Mouse (Mus musculus) forebrain, embryonic 14.5 days (tissue): Measurements from ENCODE around the gene Zbtb7a. TPM values are rescaled to one million over a fixed set of nuclear protein-coding genes. Genes with fewer than 3 reads are reported as not detected.

Experiments
- ATAC-seq: fragments of 200-750 bp; cut with Nextera tagmentation; 2 replicates; pipeline ENCODE4 v1.8.0; 2017; ENCODE audit warnings: mild to moderate bottlenecking, moderate library complexity
- DNase-seq: peaks from one replicate; pipeline ENCODE4 v3.0.0-alpha.2; 2015; ENCODE audit warnings: low spot score
- H3K27ac ChIP-seq: fragments of 300-500 bp; sonication (generic); 2 replicates; pipeline ENCODE4 v1.5.1; 2014; ENCODE audit warnings: low read depth, mild to moderate bottlenecking, control low read depth, low read length, moderate library complexity
- H3K27me3 ChIP-seq: fragments of 300-500 bp; sonication (generic); replicated peaks from 2 replicates; pipeline ENCODE4 v1.6.1; 2014; ENCODE audit warnings: low read length, control low read depth, mixed read lengths; ENCODE audit not compliant: control insufficient read depth, insufficient read depth
- H3K36me3 ChIP-seq: fragments of 300-500 bp; sonication (generic); 2 replicates; pipeline ENCODE4 v1.6.1; 2014; ENCODE audit warnings: low read length, control low read depth; ENCODE audit not compliant: control insufficient read depth, insufficient read depth
- H3K4me1 ChIP-seq: fragments of 300-500 bp; sonication (generic); 2 replicates; pipeline ENCODE4 v1.6.1; 2014; ENCODE audit warnings: antibody characterized with exemption, low read length, control low read depth; ENCODE audit not compliant: control insufficient read depth, insufficient read depth
- H3K4me2 ChIP-seq: fragments of 300-500 bp; sonication (generic); 2 replicates; pipeline ENCODE4 v1.6.1; 2014; ENCODE audit warnings: mild to moderate bottlenecking, control low read depth, low read length
- H3K4me3 ChIP-seq: fragments of 300-500 bp; sonication (generic); 2 replicates; pipeline ENCODE4 v1.5.1; 2014; ENCODE audit warnings: low read depth, low read length, control low read depth
- H3K9ac ChIP-seq: fragments of 300-500 bp; sonication (generic); 2 replicates; pipeline ENCODE4 v1.6.1; 2014; ENCODE audit warnings: mild to moderate bottlenecking, low read length, control low read depth, moderate library complexity
- H3K9me3 ChIP-seq: fragments of 300-500 bp; sonication (generic); replicated peaks from 2 replicates; pipeline ENCODE4 v1.6.1; 2016; ENCODE audit warnings: low read length, control low read depth, mixed read lengths; ENCODE audit not compliant: control insufficient read depth
- WGBS: fragments of 180-500 bp; shearing (Covaris S2); extraction: QIAGEN DNeasy Blood & Tissue Kit; methylation state at CpG from one replicate; pipeline ENCODE4 v1.1.7; 2014; 5-methylcytosine and 5-hydroxymethylcytosine counted together
- polyA plus RNA-seq: library from polyadenylated mRNA; unstranded; fragments of >200 nt; fragmentation: Nextera tagmentation; extraction: Ambion mirVana; gene quantifications from 2 replicates; pipeline ENCODE4 v1.2.1, GENCODE M21; 2014

The Zbtb7a gene
- polyA plus RNA-seq, 1 experiment from 2014 or later = 6.2 TPM

GRCm38 (mm10) chr10:81154313-81154712 is 19.3 kb downstream of the Zbtb7a start:
- DNase-seq (no peak), ATAC-seq (no peak)
- Histone ChIP-seq H3K27ac (no peak overlapping the region), H3K4me3 (no peak overlapping the region), H3K27me3 (no peaks in the 10 kb centered on the region), H3K36me3 (peaks cover 90% of the 10 kb centered on the region), H3K4me2 (no peak overlapping the region), H3K9me3 (no peaks in the 10 kb centered on the region), H3K9ac (peak overlapping the region; percentile 21; the same call in 1 of the 2 replicates), H3K4me1 (no peaks in the 10 kb centered on the region)
- 95% methylated on average over 12 of the region's 12 CpGs for WGBS

GRCm38 (mm10) chr10:81154736-81155135 is 19.7 kb downstream of the Zbtb7a start:
- no peaks in the 10 kb centered on the region for H3K27me3 ChIP-seq
- 85% methylated on average over 6 of the region's 6 CpGs for WGBS
- H3K36me3 ChIP-seq = peaks cover 88% of the 10 kb centered on the region
- no peaks in the 10 kb centered on the region for H3K4me1 ChIP-seq
- no peaks in the 10 kb centered on the region for H3K9me3 ChIP-seq
- H3K27ac ChIP-seq = no peak overlapping the region
- DNase-seq = no peak
- no peak overlapping the region for H3K4me3 ChIP-seq
- no peak overlapping the region for H3K4me2 ChIP-seq
- no peak for ATAC-seq
- H3K9ac ChIP-seq = 0 out of 2 replicates have a peak overlapping the region, but pooled peaks have one; percentile 21

DNA sequence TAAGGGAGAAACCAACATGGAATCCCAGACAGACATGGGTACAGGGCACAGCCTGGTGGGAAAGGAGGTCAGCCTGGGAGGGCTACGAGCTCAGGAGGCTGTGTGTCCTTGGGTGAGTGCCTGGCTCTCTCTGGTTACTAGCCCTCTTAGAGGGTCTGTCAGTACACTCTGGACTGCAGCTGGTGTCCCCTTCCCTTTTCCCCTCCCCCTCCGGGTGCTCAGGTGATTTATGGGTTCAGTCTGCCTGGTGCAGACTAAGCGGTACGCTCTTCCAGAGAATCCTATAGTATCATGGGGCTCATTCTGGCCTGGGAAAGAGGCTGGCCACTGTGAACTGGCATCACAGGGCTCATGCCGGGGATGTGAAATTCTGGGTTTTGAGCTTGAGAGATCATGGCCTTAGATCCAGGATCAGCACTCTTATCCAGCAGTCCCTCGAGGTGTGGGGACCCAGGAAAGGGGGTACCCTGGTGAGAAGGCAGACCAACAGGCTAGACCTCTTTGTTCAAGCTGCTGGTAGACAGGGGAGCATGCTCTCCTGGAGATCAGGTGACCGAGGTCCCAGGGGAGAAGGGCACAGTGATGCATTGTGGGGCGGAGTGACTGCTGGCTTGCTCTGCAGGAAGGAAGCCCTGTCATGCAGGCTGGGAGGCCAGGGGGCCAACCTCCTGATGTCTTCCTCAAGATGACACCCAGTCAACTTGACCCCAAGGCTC is 26.7 kb downstream of the Zbtb7a start:
- 95% methylated on average over 8 of the region's 8 CpGs for WGBS
- Histone ChIP-seq H3K4me2 (no peak overlapping the region), H3K9me3 (no peaks in the 10 kb centered on the region), H3K27ac (no peak overlapping the region), H3K4me1 (peaks cover 5% of the 10 kb centered on the region), H3K36me3 (peaks cover 70% of the 10 kb centered on the region), H3K9ac (no peak overlapping the region), H3K4me3 (no peak overlapping the region), H3K27me3 (no peaks in the 10 kb centered on the region)
- no peak for ATAC-seq
- DNase-seq = no peak

- Histone ChIP-seq H3K36me3 (peaks cover 64% of the 10 kb centered on the region), H3K4me2 (no peak overlapping the region), H3K27ac (no peak overlapping the region), H3K9ac (no peak overlapping the region), H3K27me3 (no peaks in the 10 kb centered on the region), H3K9me3 (no peaks in the 10 kb centered on the region), H3K4me3 (no peak overlapping the region), H3K4me1 (peaks cover 7% of the 10 kb centered on the region)
- 58% methylated on average over 2 of the region's 2 CpGs for WGBS
- DNase-seq = no peak
- no peak for ATAC-seq
Measured at GRCm38 (mm10) chr10:81162318-81162652, 27.3 kb downstream of the Zbtb7a start.

GRCm38 (mm10) chr10:81165118-81165517 is 30.1 kb downstream of the Zbtb7a start:
- DNase-seq (no peak), ATAC-seq (no peak)
- 90% methylated on average over 8 of the region's 8 CpGs for WGBS
- Histone ChIP-seq H3K36me3 (peaks cover 38% of the 10 kb centered on the region), H3K9me3 (no peaks in the 10 kb centered on the region), H3K4me1 (peaks cover 13% of the 10 kb centered on the region), H3K4me3 (no peak overlapping the region), H3K27me3 (no peaks in the 10 kb centered on the region), H3K9ac (no peak overlapping the region), H3K4me2 (no peak overlapping the region), H3K27ac (no peak overlapping the region)

GRCm38 (mm10) chr10:81167200-81168086 is 32.4 kb downstream of the Zbtb7a start, which contains the start of gene Pias4:
Pias4 (minus strand) TSS chr10:81167923.
- Histone ChIP-seq H3K4me1 (peaks cover 13% of the 10 kb centered on the region), H3K4me3 (peak within 1 kb of the TSS; percentile 80), H3K9me3 (no peaks in the 10 kb centered on the region), H3K27me3 (no peaks in the 10 kb centered on the region), H3K9ac (peak within 1 kb of the TSS; percentile 74), H3K36me3 (peaks cover 15% of the 10 kb centered on the region), H3K27ac (peak within 1 kb of the TSS; percentile 72), H3K4me2 (peak within 1 kb of the TSS; percentile 93)
- peak; percentile 100 for DNase-seq
- WGBS = under 1% methylated on average over 61 of the region's 64 CpGs
- peak; percentile 90 for ATAC-seq

GRCm38 (mm10) chr10:81168087-81168431 is 33.0 kb downstream of the Zbtb7a start:
- Histone ChIP-seq H3K9me3 (no peaks in the 10 kb centered on the region), H3K36me3 (peaks cover 11% of the 10 kb centered on the region), H3K4me1 (peaks cover 13% of the 10 kb centered on the region), H3K4me3 (peak overlapping the region; percentile 80), H3K4me2 (peak overlapping the region; percentile 69), H3K27me3 (no peaks in the 10 kb centered on the region), H3K9ac (peak overlapping the region; percentile 64), H3K27ac (peak overlapping the region; percentile 72)
- ATAC-seq (peak; percentile 67), DNase-seq (no peak)
- WGBS = 9% methylated on average over 5 of the region's 5 CpGs

DNA sequence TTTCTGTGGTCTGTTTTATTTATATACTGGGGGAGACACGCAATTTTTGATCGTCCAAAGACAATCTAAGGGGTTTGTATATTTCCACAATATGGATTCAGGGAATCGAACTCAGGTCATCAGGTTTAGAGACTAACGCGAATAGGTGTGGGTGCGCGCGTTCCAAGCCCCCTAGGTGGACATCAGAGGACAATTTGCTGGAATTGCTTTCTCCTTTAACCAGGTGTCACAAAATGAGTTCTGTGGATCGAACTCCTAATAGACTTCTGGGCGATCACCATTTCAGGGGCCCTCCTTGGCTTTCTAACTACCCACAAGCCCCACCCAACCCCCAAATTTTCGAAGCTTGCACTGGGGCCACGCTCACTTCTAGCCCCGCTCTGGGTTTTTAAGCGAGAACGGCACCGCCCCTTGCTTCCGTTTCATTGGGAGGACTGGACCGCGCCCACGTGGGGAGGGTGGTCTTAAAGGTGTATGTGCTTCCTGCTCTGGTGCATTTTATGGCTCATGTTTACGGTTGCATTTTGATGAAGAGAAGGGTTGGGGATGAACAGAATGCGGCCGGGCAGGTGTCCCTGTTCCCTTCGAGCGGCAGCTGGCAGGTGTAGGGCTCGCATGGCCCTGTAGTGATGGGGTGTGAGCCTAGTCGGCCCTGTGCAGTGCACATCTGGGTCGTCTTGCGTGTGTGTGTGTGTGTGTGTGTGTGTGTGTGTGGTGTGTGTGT is 33.7 kb downstream of the Zbtb7a start:
- DNase-seq = peak; percentile 85
- Histone ChIP-seq H3K4me1 (peaks cover 17% of the 10 kb centered on the region), H3K27me3 (no peaks in the 10 kb centered on the region), H3K27ac (peak overlapping the region; percentile 72), H3K36me3 (peaks cover 4% of the 10 kb centered on the region), H3K9ac (peak overlapping the region; percentile 64), H3K4me3 (peak overlapping the region; percentile 80), H3K9me3 (no peaks in the 10 kb centered on the region), H3K4me2 (peak overlapping the region; percentile 69)
- 3% methylated on average over 29 of the region's 29 CpGs for WGBS
- peak; percentile 57 for ATAC-seq
